Mouse (Mus musculus) bone marrow macrophage, adult 2 months (primary cell): Measurements from ENCODE around the gene St7l.

Experiments
- CTCF ChIP-seq: IDR thresholded peaks from 2 replicates; pipeline ENCODE4 v1.5.1; 2012; ENCODE audit warnings: low read depth, mild to moderate bottlenecking, low read length, moderate library complexity
- POLR2A ChIP-seq: IDR thresholded peaks from 2 replicates; pipeline ENCODE4 v1.6.1; 2012; ENCODE audit warnings: mild to moderate bottlenecking, low read depth, low read length, borderline replicate concordance

DNA sequence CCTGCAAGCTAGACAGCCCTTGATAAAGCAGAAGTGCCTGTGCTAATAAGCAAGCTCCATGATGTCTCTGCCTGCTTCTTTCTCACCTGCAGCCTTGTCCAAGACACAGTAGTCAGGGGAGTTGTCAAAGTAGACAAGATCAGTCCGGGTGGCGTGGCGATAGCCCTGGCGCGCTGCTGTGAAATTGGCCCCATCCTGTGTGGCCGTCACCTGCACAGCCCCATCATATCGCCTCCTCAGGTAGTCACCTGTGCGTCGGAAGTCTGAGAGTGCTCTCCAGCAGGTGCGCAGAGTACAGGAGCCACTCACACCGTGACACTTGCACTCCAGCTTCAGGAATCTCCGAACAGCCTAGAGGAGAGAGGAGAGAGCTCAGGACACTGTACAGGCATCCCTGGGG, 87.1 kb downstream of the St7l start:
- no peak for TF ChIP-seq CTCF
- no peak for TF ChIP-seq POLR2A
